Mouse (Mus musculus): ENCODE results near the gene Narfl.

Gene Narfl

GRCm38 (mm10) chr17:25762591-25762990 lies 11.0 kb upstream of the Narfl start:
- no peak for DNase-seq (ENCODE audit: low spot score in 2 of 2)

- DNase-seq (ENCODE audit: low spot score in 2 of 2) = no peak
Observed at GRCm38 (mm10) chr17:25765886-25766285, 7.7 kb upstream of the Narfl start.

- no peak for DNase-seq (ENCODE audit: low spot score in 2 of 2)
Observed at GRCm38 (mm10) chr17:25769331-25769730, 4.2 kb upstream of the Narfl start.

- no peak for DNase-seq (ENCODE audit: low spot score in 2 of 2)
Observed at GRCm38 (mm10) chr17:25775318-25776062, 1.9 kb downstream of the Narfl start.

- no peak for DNase-seq (ENCODE audit: low spot score in 2 of 2)
Observed at GRCm38 (mm10) chr17:25777948-25778347, 4.4 kb downstream of the Narfl start.

GRCm38 (mm10) chr17:25781339-25781738 lies 7.8 kb downstream of the Narfl start:
- DNase-seq (ENCODE audit: low spot score in 2 of 2) = no peak

GRCm38 (mm10) chr17:25783086-25783485 lies 9.5 kb downstream of the Narfl start:
- DNase-seq (ENCODE audit: low spot score in 2 of 2) = no peak

GRCm38 (mm10) chr17:25783861-25784574 lies 10.4 kb downstream of the Narfl start:
- peak in 1 of 2 experiments; percentile 13 for DNase-seq (ENCODE audit: low spot score in 2 of 2)

- peak; percentile 92 to 97 for DNase-seq (ENCODE audit: low spot score in 2 of 2)
Observed at GRCm38 (mm10) chr17:25785281-25785745, 11.7 kb downstream of the Narfl start, which contains the start of gene Haghl. Gene Haghl, minus strand, starts transcription at chr17:25785673.

GRCm38 (mm10) chr17:25786280-25786679 lies 12.7 kb downstream of the Narfl start, which contains the start of gene Ccdc78:
Gene Ccdc78, plus strand, starts transcription at chr17:25786580.
- no peak for DNase-seq (ENCODE audit: low spot score in 2 of 2)

GRCm38 (mm10) chr17:25786781-25787504 lies 13.4 kb downstream of the Narfl start:
- DNase-seq (ENCODE audit: low spot score in 2 of 2) = no peak

- no peak for DNase-seq (ENCODE audit: low spot score in 2 of 2)
Observed at GRCm38 (mm10) chr17:25791320-25791842, 17.8 kb downstream of the Narfl start.

- DNase-seq (ENCODE audit: low spot score in 2 of 2) = peak; percentile 89 to 90
Observed at GRCm38 (mm10) chr17:25791843-25792527, 18.4 kb downstream of the Narfl start.

GRCm38 (mm10) chr17:25792615-25793014 lies 19.0 kb downstream of the Narfl start, which contains the start of gene Fam173a:
Gene Fam173a, minus strand, starts transcription at chr17:25792901.
- DNase-seq (ENCODE audit: low spot score in 2 of 2) = peak in 1 of 2 experiments; percentile 83

- DNase-seq (ENCODE audit: low spot score in 2 of 2) = no peak
Observed at GRCm38 (mm10) chr17:25794197-25794596, 20.6 kb downstream of the Narfl start.

GRCm38 (mm10) chr17:25794998-25795397 lies 21.4 kb downstream of the Narfl start:
- DNase-seq (ENCODE audit: low spot score in 2 of 2) = no peak

- no peak for DNase-seq (ENCODE audit: low spot score in 2 of 2)
Observed at GRCm38 (mm10) chr17:25795609-25796092, 22.1 kb downstream of the Narfl start, which contains the start of gene AC134908.4. Gene AC134908.4, minus strand, starts transcription at chr17:25795659.

- DNase-seq (ENCODE audit: low spot score in 2 of 2) = peak; percentile 46
Observed at GRCm38 (mm10) chr17:25796211-25796771, 22.7 kb downstream of the Narfl start.

- peak; percentile 78 to 93 for DNase-seq (ENCODE audit: low spot score in 2 of 2)
Observed at GRCm38 (mm10) chr17:25796951-25797369, 23.4 kb downstream of the Narfl start, which contains the start of gene Metrn. Gene Metrn, minus strand, starts transcription at chr17:25797136.

- DNase-seq (ENCODE audit: low spot score in 2 of 2) = peak; percentile 47 to 69
Observed at GRCm38 (mm10) chr17:25801029-25801428, 27.5 kb downstream of the Narfl start.

All from spleen, postnatal 10 days (tissue).